Mouse (Mus musculus): ENCODE data around the gene Anapc11.

Anapc11 gene

GRCm38 (mm10) chr11:120627468-120628300 is 29.5 kb downstream of the Anapc11 start:
- peak; percentile 78 for DNase-seq (ENCODE audit: low spot score)

GRCm38 (mm10) chr11:120628601-120629340 is 30.6 kb downstream of the Anapc11 start:
- no peak for DNase-seq (ENCODE audit: low spot score)

DNA sequence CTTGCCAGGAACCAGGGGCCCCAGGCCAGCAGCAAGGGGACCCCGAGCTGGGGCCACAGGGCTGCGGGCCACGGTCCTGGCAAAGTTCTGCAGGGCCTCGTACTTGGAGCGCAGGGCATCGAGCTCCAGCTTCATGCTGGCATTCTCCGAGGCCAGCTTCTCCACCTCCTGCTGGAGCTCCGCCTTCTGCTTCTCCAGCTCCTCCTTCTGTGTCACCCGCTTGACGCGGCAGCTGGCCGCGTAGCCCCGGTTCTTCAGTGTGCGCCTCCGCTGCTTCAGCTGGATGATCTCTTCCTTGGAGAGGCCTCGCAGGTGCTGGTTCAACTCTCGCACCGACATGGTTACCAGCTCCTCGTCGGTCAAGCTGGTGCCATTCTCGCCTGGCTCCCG is 31.1 kb downstream of the Anapc11 start:
- DNase-seq (ENCODE audit: low spot score), result peak; percentile 65

GRCm38 (mm10) chr11:120629911-120630310 is 31.7 kb downstream of the Anapc11 start:
- no peak for DNase-seq (ENCODE audit: low spot score)

GRCm38 (mm10) chr11:120630401-120630871 is 32.2 kb downstream of the Anapc11 start:
- no peak for DNase-seq (ENCODE audit: low spot score)

- peak; percentile 35 for DNase-seq (ENCODE audit: low spot score)
These were observed 32.9 kb downstream of the Anapc11 start for GRCm38 (mm10) chr11:120630881-120631725.

GRCm38 (mm10) chr11:120631726-120632448 is 33.7 kb downstream of the Anapc11 start:
- no peak for DNase-seq (ENCODE audit: low spot score)

GRCm38 (mm10) chr11:120632559-120633519 is 34.6 kb downstream of the Anapc11 start:
- DNase-seq (ENCODE audit: low spot score), result peak; percentile 28

GRCm38 (mm10) chr11:120633520-120634343 is 35.5 kb downstream of the Anapc11 start, which contains the start of gene Mafg:
Mafg (minus strand) TSS chr11:120633600.
- peak; percentile 89 for DNase-seq (ENCODE audit: low spot score)

DNA sequence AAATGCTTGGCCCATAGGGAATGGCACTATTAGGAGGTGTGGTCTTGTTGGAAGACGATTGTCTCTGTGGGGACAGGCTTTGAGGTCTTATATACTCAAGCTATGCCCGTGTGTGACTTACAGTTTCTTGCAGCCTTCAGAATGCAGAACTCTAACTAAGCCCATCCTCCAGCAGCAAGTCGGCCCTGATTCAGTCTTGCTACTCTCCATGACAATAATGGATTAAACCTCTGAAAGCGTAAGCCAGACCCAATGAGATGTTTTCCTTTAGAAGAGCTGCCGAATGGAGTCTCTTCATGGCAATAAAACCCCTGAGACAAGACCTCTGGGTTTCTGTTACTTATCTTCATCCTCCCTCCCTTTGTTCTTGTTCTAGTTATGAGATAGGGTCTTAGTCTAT is 36.6 kb downstream of the Anapc11 start:
- no peak for DNase-seq (ENCODE audit: low spot score)

GRCm38 (mm10) chr11:120641255-120641654 is 43.0 kb downstream of the Anapc11 start:
- DNase-seq (ENCODE audit: low spot score), result no peak

DNA sequence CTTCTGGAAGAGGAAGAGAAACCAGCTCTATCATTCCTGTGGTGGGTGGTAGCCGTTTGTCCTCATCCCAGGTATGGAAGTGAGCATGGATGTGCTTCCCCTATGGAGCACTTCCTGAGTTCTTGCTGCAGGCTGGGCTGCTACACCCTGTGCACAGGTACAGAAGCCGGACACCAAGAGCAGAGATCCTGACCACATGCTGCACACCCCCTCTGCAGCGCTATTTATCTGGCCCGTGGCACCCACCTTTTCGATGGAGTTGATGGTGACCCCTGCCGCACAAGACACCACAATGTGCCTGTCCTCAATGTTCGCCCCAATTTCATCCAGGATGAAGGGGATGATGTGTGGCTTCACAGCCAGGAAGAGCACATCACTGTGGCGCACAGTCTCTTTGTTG is 43.6 kb downstream of the Anapc11 start:
- DNase-seq (ENCODE audit: low spot score), result no peak

- peak; percentile 16 for DNase-seq (ENCODE audit: low spot score)
These were observed 44.8 kb downstream of the Anapc11 start for GRCm38 (mm10) chr11:120642939-120643600.

- DNase-seq (ENCODE audit: low spot score), result peak; percentile 92
These were observed 45.4 kb downstream of the Anapc11 start, which contains the start of gene Pycr1 for GRCm38 (mm10) chr11:120643601-120643987. Pycr1 (minus strand) TSS chr11:120643769.

DNA sequence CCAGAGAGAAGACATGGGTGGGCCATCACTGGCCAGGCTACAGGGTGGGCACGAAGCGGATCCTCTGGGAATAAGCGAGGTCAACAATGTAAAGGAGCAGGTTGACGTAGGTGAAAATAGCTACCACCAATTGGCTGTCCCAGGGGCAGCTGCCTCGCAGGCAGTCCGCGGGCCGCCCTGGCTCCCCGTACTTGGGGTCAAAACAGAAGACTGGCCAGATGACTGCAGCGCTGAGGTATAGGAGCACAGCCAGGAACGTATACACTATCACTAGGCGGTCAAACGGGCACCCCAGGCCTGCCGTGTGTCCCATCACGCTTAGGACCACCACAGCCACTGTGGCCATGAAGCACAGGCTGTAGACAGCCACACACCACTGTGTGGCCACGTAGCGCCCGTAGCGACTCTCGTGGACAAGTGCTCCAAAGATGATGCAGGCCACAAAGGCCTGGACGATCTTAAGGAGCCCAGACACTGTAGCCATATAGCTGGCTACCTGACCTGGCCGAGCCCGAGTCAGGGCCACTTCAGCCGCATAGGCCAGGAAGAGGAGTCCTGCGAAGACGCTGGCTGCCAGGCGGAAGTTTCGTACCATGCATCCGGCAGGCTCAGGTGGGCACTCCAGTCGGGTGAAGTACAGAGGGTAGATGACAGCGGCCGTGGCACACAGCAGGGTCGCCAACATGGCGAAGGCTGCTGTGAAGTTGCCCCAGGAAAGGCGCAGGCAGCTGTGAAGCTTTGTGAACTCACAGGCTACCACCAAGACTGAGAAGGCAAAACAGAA is 49.0 kb downstream of the Anapc11 start:
- no peak for DNase-seq (ENCODE audit: low spot score)

- DNase-seq (ENCODE audit: low spot score), result no peak
These were observed 49.8 kb downstream of the Anapc11 start, which contains the start of gene Myadml2 for GRCm38 (mm10) chr11:120648001-120648476. Myadml2 (minus strand) TSS chr11:120648158.

GRCm38 (mm10) chr11:120651872-120652271 is 53.7 kb downstream of the Anapc11 start:
- DNase-seq (ENCODE audit: low spot score), result no peak

- DNase-seq (ENCODE audit: low spot score), result no peak
These were observed 56.5 kb downstream of the Anapc11 start for GRCm38 (mm10) chr11:120654741-120655140.

Data from T-cell, adult 2 months (primary cell).